Mouse (Mus musculus) brain, embryonic 14.5 days (tissue): ENCODE measurements around the gene Arhgef7. TPM values are rescaled to one million over a fixed set of nuclear protein-coding genes. Genes with fewer than 3 reads are reported as not detected.
A peak's percentile ranks its signal among the peaks of the same experiment; 100 is the strongest.

Experiments
- DNase-seq: peaks from one replicate; pipeline ENCODE4 v3.0.0-alpha.2; 2011; ENCODE audit warnings: low read depth
- CTCF ChIP-seq: fragments of 200-500 bp; IDR thresholded peaks from 2 replicates; pipeline ENCODE4 v1.5.1; 2012; ENCODE audit warnings: inconsistent platforms, mild to moderate bottlenecking, moderate library complexity, borderline replicate concordance; ENCODE audit not compliant: insufficient read depth, insufficient read length; ENCODE audit errors: extremely low read depth
- POLR2A ChIP-seq: fragments of 200-500 bp; IDR thresholded peaks from 2 replicates; pipeline ENCODE4 v1.6.1; 2012; ENCODE audit warnings: mild to moderate bottlenecking, inconsistent platforms, borderline replicate concordance; ENCODE audit not compliant: poor library complexity, insufficient read depth, insufficient read length, severe bottlenecking; ENCODE audit errors: extremely low read depth
- polyA plus RNA-seq: library from polyadenylated mRNA; depleted of rRNA; stranded (reverse); fragments of >200 nt; gene quantifications from 2 replicates; pipeline ENCODE4 v1.2.3, GENCODE M21; 2012

Gene Arhgef7
- polyA plus RNA-seq, 1 experiment: 124 TPM

DNA sequence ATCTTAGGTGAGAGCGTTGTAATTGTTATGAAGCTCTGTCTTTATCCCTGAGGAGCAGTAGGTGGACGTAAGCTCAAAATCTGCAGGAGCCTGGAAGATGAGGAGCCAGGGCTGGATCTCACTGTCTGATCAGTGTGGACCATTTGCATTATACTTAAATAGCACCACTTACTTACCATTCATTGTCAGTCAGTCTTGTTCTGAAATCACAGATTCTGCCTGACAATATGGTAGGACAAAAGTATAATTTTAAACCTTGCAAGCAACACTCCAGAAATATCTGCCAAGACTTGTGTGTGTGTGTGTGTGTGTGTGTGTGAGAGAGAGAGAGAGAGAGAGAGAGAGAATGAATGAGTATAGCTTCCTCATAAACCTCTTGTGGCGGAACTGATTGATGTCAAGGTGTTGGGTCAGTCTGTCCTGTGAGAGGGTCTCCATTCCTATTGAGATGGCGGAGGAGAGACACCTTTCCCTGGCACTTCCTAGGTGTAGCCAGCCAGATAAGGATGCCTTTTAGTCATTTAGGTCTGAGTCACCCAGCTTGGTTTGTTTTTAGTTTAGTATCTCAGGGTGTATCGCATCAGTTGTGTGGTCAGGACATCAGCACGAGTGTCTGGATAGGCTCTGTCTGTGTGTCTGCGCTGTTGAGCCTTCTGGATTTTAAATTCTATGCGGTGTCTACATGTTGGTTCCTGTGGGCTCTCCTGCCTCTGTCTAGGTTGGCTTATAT, 49.1 kb downstream of the Arhgef7 start:
- TF ChIP-seq POLR2A (no peak), CTCF (no peak)

DNA sequence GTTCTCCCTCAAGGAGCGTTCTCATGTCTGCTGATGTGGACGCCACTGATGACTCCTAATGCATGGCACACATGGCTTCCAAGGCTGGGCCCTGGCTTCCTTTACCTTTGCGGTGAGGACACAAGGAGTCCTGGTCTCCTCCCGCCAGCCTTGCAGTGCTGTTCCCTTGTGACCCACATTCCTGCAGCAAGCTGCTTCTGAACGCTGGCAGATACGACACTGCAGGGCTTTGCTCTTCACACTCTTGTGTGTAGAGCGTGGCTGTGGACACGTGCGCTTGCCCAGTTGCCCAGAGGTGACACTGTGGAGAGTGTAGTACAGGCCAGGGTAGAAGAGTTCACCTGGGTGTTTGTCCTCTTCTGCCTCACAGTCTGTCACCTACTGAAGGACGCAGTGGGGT, 49.7 kb downstream of the Arhgef7 start:
- TF ChIP-seq CTCF: no peak
- no peak for TF ChIP-seq POLR2A
- DNase-seq: no peak

More for the DNA sequence above, 49.1 kb downstream of the Arhgef7 start:
- no peak for DNase-seq

DNA sequence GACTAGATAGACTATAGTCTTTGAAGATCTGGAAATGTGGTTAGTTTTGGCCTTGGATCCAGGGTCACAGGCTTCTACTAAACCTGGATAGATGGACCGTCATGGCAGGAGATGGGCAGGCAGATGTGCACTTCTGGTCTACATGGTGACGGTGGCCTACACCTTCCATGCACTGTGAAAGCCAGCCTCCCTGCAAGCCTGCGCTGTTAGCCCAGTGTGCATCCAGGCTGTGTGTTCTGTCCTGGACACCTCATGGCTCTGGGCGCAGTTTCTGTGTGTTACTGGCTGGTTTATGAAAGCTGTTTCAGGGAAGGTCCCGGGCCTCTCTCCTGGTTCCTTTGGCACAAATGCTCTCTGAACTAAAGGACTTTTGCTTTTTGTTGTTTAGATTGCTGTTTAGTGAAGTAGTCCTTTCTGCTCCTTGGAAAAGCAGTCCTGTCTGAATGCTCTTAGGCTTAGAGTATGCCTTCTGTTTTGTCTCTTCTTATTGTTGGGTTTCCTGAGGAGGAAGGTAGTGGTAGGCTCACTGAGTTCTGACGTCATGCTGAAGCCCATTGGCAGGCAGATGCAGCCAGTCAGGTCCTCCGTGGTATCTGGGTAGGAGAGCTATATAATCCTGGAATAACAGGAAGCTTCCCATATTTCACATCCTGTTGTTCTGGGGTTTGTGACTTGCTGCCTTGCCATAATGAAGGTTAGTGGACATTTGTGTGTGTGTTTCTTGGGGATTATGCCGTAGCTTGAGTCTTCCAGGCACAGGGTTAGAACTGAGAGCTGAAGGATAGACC, 51.3 kb downstream of the Arhgef7 start:
- TF ChIP-seq POLR2A: no peak
- TF ChIP-seq CTCF: no peak
- no peak for DNase-seq

DNA sequence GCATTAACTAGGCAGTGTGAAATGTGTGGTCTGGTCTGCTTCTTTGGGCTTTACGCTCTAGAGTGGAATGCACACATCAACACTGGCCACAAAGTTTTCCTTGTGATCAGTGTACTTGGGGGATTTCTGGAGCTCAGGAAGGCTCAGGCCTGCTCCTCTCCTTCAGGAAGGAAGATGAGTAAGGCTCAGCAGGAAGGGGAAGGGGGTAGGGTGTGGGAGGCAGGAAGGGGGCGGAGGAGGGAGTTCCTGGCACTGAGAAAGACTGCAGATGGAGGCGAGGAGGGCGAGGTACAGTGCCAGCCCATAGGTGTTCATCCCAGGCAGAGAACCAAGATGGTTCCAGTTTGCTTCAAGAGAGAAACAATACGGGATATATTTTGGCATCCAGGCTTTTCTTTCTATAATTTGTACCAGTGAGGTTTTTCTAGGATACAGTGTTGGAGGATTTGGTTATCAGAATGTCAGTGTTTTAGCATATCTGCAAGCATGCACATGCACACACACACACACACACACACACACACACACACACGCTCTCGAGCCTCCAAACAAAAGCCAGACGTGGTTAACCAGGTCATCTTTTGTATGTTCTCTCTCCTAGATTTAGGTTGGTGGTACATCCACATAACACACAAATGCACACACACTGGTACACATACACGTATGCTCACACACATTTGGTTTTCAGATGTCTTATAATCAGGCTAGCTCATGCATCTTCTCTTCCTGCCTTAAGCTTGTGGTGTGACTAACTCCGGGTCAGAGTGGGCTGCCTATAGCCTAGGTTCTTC, 52.5 kb downstream of the Arhgef7 start:
- TF ChIP-seq POLR2A: no peak
- TF ChIP-seq CTCF: no peak
- DNase-seq: no peak

DNA sequence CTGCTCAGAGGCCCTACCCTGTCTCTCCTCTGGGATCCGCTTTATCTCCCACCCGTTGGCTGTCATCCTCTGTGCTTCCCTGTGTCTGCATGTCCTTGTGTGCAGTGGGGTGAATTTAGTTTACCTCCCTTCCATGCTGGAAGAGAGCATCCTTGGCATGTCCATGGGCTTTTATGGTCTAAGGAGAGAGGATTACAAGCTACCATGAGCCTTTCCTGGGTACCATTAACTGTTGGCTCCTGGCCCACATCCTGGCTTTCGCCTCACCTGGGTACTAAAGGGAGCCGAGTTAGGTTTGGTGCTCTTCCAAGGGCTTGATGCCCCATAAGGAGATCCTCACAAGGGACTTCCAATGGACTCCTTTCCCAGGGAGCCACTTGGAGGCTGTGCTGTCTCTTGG, 53.1 kb downstream of the Arhgef7 start:
- no peak for TF ChIP-seq CTCF
- no peak for TF ChIP-seq POLR2A

DNA sequence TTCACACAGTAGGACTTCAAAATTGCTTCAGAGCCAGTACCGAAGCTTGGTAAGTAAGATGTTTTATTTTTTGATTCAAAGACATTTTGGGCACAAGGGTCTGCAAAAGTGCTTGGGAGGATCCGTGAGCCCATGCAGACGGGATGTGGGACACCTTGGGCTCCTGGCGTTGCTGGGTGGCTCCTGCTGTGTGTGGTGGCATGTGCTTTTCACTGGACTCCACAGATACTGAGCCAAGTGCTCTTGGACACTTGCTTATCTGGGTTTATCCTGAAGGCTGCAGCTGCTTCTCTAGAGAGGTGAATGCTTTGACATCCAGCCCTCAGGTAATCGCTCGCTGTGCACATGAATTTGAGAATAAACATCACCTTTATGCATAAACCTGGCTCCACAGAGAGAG, 55.1 kb downstream of the Arhgef7 start:
- no peak for DNase-seq
- TF ChIP-seq CTCF (no peak), POLR2A (no peak)

More for the DNA sequence above, 53.1 kb downstream of the Arhgef7 start:
- DNase-seq: no peak

DNA sequence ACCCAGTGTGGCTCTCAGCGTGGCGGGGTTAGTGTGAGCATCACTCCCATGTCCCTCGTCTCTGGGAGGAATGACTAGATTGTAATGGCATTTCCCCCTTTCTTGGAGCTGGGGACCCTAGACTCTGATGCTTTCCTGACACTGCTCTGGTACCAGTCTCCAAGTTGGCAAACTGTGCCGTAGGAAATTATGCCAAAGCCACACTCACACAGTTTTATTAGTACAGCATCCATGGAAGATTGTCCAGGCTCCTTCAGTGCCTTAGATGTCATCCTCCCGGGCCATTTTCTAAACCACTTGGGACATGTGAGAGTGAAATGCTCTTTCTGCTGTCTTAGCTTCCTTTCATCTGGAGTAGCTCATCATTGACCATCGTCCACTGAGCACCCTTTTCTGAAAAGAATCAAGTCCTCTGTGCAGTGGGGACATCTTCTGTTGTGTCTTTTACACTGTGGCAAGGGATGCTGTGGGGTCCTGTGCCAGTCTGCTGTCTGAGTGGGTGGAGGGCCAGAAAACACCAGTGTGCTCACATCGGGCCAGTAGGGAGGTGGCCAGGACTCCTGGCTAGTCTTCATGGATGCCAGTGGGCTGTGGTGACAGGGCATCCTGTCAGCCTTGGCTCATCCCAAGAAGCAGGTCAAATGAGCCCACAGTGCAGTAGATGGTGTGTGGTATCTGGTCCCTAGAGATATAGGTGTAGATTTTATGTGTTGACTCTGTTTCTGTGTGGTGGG, 56.5 kb downstream of the Arhgef7 start:
- no peak for DNase-seq
- TF ChIP-seq CTCF (no peak), POLR2A (no peak)

DNA sequence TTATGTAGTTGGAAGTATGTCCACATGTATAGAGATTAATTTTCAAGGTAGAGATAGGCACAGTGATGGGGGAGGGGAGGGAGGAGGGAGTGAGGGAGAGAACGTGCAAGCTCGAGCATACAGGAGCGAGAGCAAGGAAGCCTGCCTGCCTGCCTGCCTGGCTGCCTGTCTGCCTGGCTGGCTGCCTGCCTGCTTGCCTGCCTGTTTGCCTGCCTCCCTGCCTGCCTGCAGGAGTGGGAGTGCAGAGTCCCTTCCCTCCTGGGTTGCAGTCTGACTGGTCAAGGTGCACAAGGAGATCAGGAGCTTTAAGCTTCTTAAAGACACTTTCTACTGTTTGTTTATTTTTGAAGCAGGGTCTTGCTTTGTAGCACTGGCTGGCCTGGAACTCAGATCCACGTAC, 57.6 kb downstream of the Arhgef7 start:
- peak; percentile 39 for DNase-seq
- TF ChIP-seq POLR2A: no peak
- TF ChIP-seq CTCF: no peak

DNA sequence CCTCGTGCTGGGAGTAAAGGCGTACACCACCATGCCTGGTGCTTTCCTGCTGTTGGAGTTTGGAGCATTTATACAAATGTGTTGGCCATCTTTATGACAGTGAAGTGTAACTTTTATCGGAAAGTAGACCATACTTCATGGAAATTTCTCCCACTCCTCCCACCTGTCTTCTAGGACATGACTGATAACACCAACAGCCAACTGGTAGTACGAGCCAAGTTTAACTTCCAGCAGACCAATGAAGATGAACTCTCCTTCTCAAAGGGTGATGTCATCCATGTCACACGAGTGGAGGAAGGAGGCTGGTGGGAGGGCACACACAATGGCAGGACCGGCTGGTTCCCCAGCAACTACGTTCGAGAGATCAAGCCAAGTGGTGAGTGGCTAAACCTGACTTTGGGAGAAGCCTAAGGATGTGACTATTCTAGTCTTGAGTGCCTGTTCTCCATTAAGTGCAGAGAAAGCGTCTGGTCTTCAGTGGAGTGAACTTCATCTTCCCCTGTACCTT, 58.1 kb downstream of the Arhgef7 start:
- no peak for TF ChIP-seq CTCF
- TF ChIP-seq POLR2A: no peak
- no peak for DNase-seq

DNA sequence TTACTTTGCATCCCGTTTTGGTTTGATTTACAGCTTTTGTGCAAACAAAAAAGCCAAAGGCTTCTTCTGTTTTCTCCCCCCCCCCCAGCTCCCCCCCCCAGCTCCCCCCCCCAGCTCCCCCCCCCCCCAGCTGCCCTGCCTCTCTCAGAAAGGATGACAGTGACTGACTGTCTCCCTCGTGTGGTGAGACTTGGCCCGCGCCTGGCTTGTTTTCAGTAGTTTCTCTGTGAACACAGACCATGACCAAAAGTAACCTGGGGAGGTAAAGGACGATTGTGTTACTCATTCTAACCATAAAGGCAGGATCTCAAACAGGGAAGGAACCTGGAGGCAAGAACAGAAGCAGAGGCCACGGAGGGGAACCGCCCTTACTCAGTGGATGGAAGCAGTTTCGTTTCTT, 60.7 kb downstream of the Arhgef7 start:
- TF ChIP-seq CTCF (peak; percentile 34; the same call in 1 of the 2 replicates), POLR2A (no peak)
- DNase-seq: no peak
